Mouse (Mus musculus): ENCODE measurements around the gene 2010315B03Rik. TPM values are rescaled to one million over a fixed set of nuclear protein-coding genes. Genes with fewer than 3 reads are reported as not detected.

2010315B03Rik gene
- total and polyA plus RNA-seq, 3 experiments, result 2.0 to 204 (median 4.2) TPM

DNA sequence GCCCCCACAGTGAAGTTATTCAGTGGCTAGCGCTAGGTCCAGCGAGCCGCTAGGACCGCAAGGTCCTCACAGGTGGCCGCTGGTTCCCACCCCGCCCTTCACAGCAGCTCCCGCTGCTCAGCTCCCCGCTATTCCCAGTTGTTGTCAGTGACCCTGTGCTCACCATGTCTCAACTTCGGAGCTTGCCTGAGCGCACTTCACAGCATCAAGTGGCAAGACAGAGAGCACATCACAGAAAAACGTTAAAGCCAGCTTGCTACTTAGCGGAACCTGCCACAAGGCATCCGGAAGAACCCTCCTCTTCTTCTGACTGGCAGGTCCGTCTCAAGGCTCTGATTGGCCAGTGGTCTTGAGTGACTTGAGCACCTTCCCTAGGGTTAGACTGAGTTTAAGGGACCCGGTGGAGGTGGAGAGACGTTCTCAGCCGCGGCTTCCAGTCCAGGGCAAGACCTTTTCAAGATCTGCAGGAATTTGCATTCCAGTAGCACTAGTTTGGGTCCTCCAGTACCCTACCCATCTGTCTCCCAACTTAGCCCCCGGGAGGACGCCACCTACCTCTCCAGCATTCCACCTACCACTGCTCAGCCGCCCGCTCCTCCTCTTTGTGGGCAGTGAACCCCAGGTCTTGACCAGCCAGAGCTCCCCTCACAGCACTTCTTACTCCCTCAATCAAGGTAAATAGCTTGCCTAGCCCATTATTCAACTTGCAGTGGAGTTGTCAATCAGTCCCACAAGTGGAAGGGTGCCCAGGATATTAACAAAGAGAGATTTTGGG is 30.4 kb downstream of the 2010315B03Rik start (continued):
- no peak for TF ChIP-seq ZC3H11A (IDR thresholded peaks at IDR 0.05; ENCODE audit: low read depth, low read length)
- no peak for TF ChIP-seq MEF2A (IDR thresholded peaks at IDR 0.05; ENCODE audit: extremely low read depth, insufficient replicate concordance, low read depth, low read length, poor library complexity, severe bottlenecking)
- TF ChIP-seq RCOR1 (IDR thresholded peaks at IDR 0.05; ENCODE audit: low read depth, low read length), result no peak
- no peak for TF ChIP-seq ETS1 (IDR thresholded peaks at IDR 0.05; ENCODE audit: low read depth, low read length)
- TF ChIP-seq SIN3A (IDR thresholded peaks at IDR 0.05; ENCODE audit: low read length), result peak; percentile 66
- no peak for TF ChIP-seq SMC3 (IDR thresholded peaks at IDR 0.05; ENCODE audit: low read depth, low read length)
- no peak for TF ChIP-seq CHD1 (IDR thresholded peaks at IDR 0.05; ENCODE audit: low read depth, low read length)
- no peak for TF ChIP-seq GABPA (IDR thresholded peaks at IDR 0.05; ENCODE audit: low read depth, low read length)
- no peak for TF ChIP-seq NRF1 (IDR thresholded peaks at IDR 0.05; ENCODE audit: insufficient read depth, low read depth, low read length, poor library complexity, severe bottlenecking)
- peak; percentile 76 for TF ChIP-seq ELF1 (IDR thresholded peaks at IDR 0.05; ENCODE audit: low read depth, low read length)
- peak; percentile 85 for TF ChIP-seq HCFC1 (IDR thresholded peaks at IDR 0.05; ENCODE audit: low read depth, low read length)
- TF ChIP-seq ZMIZ1 (IDR thresholded peaks at IDR 0.05; ENCODE audit: low read depth, low read length), result peak; percentile 75; the same call in 1 of the 2 replicates
- TF ChIP-seq MXI1 (IDR thresholded peaks at IDR 0.05; ENCODE audit: low read depth, low read length), result peak; percentile 60

- Histone ChIP-seq H3K4me1 (ENCODE audit: control insufficient read depth in 1 of 2, insufficient read depth in 2 of 2, low read length in 2 of 2) (peaks cover 7 to 26% of the 10 kb centered on the region in 2 experiments), H3K36me3 (ENCODE audit: control insufficient read depth in 1 of 2, insufficient read depth in 2 of 2, low read length in 2 of 2) (peaks cover 0 to 26% of the 10 kb centered on the region in 2 experiments; a peak in 2 of 4 replicates), H3K9ac (ENCODE audit: control insufficient read depth, low read depth, low read length, poor library complexity, severe bottlenecking) (peak overlapping the region; percentile 74), H3K9me3 (replicated peaks; ENCODE audit: insufficient read depth, low read length) (no peaks in the 10 kb centered on the region), H3K79me2 (ENCODE audit: control insufficient read depth, insufficient read depth, low read length, poor library complexity) (peaks cover 21% of the 10 kb centered on the region), H3K4me3 (ENCODE audit: control insufficient read depth in 1 of 2, insufficient read depth in 1 of 2, low read depth in 2 of 2, low read length in 2 of 2) (peak overlapping the region; percentile 83 to 84), H3K27ac (ENCODE audit: control insufficient read depth, low read depth, low read length) (peak overlapping the region; percentile 87), H3K27me3 (ENCODE audit: control insufficient read depth in 1 of 2, insufficient read depth in 2 of 2, low read length in 2 of 2) (no peaks in the 10 kb centered on the region)
- peak; percentile 58 for DNase-seq (ENCODE audit: low read depth, low spot score)
- TF ChIP-seq MYC (IDR thresholded peaks at IDR 0.05; ENCODE audit: low read depth, low read length), result 0 out of 2 replicates have a peak, but pooled peaks have one; percentile 7
- TF ChIP-seq ETS1 (IDR thresholded peaks at IDR 0.05; ENCODE audit: low read depth, low read length), result peak; percentile 8
- TF ChIP-seq ZNF384 (IDR thresholded peaks at IDR 0.05; ENCODE audit: low read depth, low read length), result 0 out of 2 replicates have a peak, but pooled peaks have one; percentile 1
- TF ChIP-seq SMC3 (IDR thresholded peaks at IDR 0.05; ENCODE audit: low read depth, low read length), result no peak
- no peak for TF ChIP-seq MEF2A (IDR thresholded peaks at IDR 0.05; ENCODE audit: extremely low read depth, insufficient replicate concordance, low read depth, low read length, poor library complexity, severe bottlenecking)
Observed at GRCm38 (mm10) chr9:124281448-124281791, 31.1 kb downstream of the 2010315B03Rik start.

All from MEL (cell line).